Mouse (Mus musculus): ENCODE measurements around the gene Sumo1. TPM values are rescaled to one million over a fixed set of nuclear protein-coding genes. Genes with fewer than 3 reads are reported as not detected.

Gene Sumo1
- polyA plus RNA-seq, 1 experiment from 2014 or later: 460 TPM

DNA sequence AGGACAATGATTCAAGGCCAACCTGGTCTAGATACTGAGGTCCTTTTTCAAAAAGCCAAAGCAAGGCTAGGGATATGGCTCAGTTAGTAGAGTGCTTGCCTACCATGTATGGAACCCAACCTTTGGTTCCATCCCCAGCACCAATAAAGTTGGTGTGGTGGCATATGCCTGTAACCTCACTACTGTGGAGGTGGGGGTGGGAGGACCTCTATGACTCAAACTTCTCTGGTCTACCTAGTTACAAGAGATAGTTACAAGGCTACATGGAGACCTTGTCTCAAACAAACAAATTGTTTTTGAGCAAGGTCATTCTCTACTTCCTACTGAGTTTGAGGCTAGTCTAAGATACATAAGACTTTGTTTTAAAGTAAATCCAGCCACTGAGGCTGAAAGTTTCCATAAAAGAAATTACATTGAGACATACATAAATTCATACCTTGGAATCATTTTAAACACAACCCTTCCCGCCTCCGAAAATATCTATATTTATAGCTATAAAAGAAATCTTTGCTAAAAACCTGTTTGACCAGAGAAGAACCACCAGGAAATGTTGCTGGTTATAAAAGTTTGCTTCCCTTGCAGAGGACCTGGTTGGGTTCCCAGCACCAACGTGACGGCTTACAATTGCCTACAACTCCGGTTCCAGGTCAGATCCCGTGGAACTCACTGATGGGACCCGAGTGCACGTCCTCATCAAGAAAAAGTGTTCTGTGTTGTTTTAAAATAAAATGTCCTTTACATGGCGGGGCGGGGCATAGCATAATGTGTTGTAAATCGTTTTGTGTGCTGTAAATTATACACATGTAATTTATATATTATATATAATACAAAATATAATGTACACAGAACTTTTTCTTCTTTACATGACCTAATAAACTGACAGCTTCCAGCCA is 13.5 kb upstream of the Sumo1 start:
- Histone ChIP-seq H3K9ac (ENCODE audit: low read depth, low read length) (peak overlapping the region; percentile 47; the same call in 1 of the 2 replicates), H3K9me3 (ENCODE audit: control insufficient read depth, low read length) (no peaks in the 10 kb centered on the region), H3K4me2 (replicated peaks; ENCODE audit: low read depth, low read length) (peak overlapping the region; percentile 74), H3K27ac (ENCODE audit: low read depth, low read length) (no peak overlapping the region; the same call in 1 of the 2 replicates), H3K4me1 (ENCODE audit: control insufficient read depth, insufficient read depth, low read length) (0 out of 2 replicates have a peak, but pooled peaks cover 10% of the 10 kb centered on the region), H3K27me3 (ENCODE audit: control insufficient read depth, insufficient read depth, low read length) (no peaks in the 10 kb centered on the region), H3K36me3 (ENCODE audit: control insufficient read depth, insufficient read depth, low read length) (no peaks in the 10 kb centered on the region; the same call in 1 of the 2 replicates), H3K4me3 (ENCODE audit: low read length) (peak overlapping the region; percentile 87)
- no peak; the same call in none of the 2 replicates for ATAC-seq (ENCODE audit: low FRiP score, low TSS enrichment)
- 10% methylated on average over 11 of the region's 11 CpGs for WGBS

DNA sequence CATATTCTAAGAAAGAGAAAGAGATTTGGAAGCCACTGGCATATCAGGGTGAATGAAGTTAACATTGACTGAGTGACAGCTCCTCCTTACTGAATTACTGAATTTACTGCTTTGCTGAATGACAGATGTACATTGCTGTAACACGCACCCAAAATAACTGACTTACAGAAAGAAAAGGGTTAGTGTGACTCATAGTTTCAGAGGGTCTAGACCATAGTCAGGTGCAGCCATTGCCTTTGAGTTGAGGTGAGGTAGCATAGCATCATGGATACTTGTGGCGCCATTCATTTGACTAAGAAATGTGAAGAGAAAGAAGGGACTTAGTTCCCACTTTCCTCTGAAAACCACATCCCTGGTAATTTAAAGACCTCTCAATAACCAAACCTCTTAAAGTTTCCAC is 3.0 kb upstream of the Sumo1 start:
- 96% methylated on average over 2 of the region's 2 CpGs for WGBS
- H3K27me3 ChIP-seq (ENCODE audit: control insufficient read depth, insufficient read depth, low read length): no peaks in the 10 kb centered on the region

DNA sequence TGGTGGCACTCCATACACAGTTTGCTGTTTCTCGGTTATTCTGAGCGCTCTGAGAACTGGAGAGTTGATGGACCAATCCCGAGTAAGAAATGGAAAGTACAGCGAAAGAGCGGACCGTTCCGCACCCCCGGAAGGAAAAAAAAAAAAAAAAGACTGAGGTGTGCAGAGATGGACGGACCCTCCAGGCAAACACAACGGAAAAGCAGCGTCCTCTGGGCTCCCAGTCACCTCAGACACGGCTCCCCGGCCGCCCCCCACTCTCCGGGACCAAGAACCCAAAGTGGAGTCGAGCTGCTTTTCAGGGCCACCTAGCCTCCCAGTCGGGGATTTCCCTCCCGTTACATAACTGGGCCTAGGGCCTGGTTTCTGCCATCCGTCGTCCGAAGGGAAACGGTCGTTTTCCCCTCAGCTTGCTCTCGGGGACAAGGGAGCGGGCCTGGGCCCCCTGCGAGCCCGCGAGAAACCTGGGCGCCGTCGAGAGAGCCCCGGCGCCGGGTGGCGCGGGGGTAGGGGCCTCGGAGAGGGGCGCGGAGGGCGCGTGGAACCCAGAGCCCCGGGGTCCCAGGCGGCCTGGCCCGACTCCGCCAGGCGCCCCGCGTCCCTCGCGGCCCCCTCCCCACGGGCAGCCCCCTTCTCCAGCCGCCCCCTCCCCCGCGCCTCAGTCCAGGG is 538 bp downstream of the Sumo1 start:
- WGBS: under 1% methylated on average over 54 of the region's 54 CpGs
- no peaks in the 10 kb centered on the region for H3K27me3 ChIP-seq (ENCODE audit: control insufficient read depth, insufficient read depth, low read length)
- ATAC-seq (ENCODE audit: low FRiP score, low TSS enrichment): peak; percentile 20; the same call in 1 of the 2 replicates
- H3K4me1 ChIP-seq (ENCODE audit: control insufficient read depth, insufficient read depth, low read length): peaks cover 13% of the 10 kb centered on the region; the same call in 1 of the 2 replicates
- H3K9ac ChIP-seq (ENCODE audit: low read depth, low read length): peak overlapping the region; percentile 98
- H3K27ac ChIP-seq (ENCODE audit: low read depth, low read length): peak overlapping the region; percentile 96
- H3K36me3 ChIP-seq (ENCODE audit: control insufficient read depth, insufficient read depth, low read length): no peaks in the 10 kb centered on the region; the same call in 1 of the 2 replicates
- H3K4me3 ChIP-seq (ENCODE audit: low read length): peak overlapping the region; percentile 99
- peak overlapping the region; percentile 67 for H3K4me2 ChIP-seq (replicated peaks; ENCODE audit: low read depth, low read length)
- no peaks in the 10 kb centered on the region for H3K9me3 ChIP-seq (ENCODE audit: control insufficient read depth, low read length)

More for the DNA sequence above, 3.0 kb upstream of the Sumo1 start:
- Histone ChIP-seq H3K9ac (ENCODE audit: low read depth, low read length) (no peak overlapping the region), H3K9me3 (ENCODE audit: control insufficient read depth, low read length) (no peaks in the 10 kb centered on the region), H3K27ac (ENCODE audit: low read depth, low read length) (no peak overlapping the region), H3K4me3 (ENCODE audit: low read length) (no peak overlapping the region), H3K4me2 (replicated peaks; ENCODE audit: low read depth, low read length) (no peak overlapping the region), H3K4me1 (ENCODE audit: control insufficient read depth, insufficient read depth, low read length) (peaks cover 10% of the 10 kb centered on the region; the same call in 1 of the 2 replicates), H3K36me3 (ENCODE audit: control insufficient read depth, insufficient read depth, low read length) (no peaks in the 10 kb centered on the region; the same call in 1 of the 2 replicates)
- no peak for ATAC-seq (ENCODE audit: low FRiP score, low TSS enrichment)

DNA sequence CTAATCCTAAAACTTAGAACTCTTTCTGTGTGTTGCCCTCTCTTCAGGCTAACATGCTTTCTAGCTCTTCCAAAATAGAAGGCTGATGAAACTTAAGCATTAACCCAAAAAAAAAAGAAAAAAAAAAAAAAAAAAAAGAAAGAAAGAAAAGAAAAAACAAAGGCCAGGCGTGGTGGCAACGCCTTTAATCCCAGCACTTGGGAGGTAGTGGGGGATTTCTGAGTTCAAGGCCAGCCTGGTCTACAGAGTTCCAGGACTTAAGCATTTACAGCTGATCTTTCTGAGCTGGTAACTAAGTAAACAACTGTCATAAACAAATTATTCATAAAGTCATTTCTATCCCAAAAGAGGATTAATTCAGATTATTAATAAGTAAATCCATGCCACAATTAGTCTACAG is 1.8 kb downstream of the Sumo1 start:
- H3K4me2 ChIP-seq (replicated peaks; ENCODE audit: low read depth, low read length): peak overlapping the region; percentile 67; the same call in 1 of the 2 replicates
- H3K4me1 ChIP-seq (ENCODE audit: control insufficient read depth, insufficient read depth, low read length): peaks cover 13% of the 10 kb centered on the region; the same call in 1 of the 2 replicates
- ATAC-seq (ENCODE audit: low FRiP score, low TSS enrichment): no peak
- no peaks in the 10 kb centered on the region for H3K9me3 ChIP-seq (ENCODE audit: control insufficient read depth, low read length)
- peak overlapping the region; percentile 4; the same call in 1 of the 2 replicates for H3K4me3 ChIP-seq (ENCODE audit: low read length)
- no peak overlapping the region for H3K27ac ChIP-seq (ENCODE audit: low read depth, low read length)
- H3K36me3 ChIP-seq (ENCODE audit: control insufficient read depth, insufficient read depth, low read length): no peaks in the 10 kb centered on the region; the same call in 1 of the 2 replicates
- 77% methylated on average over 2 of the region's 2 CpGs for WGBS
- H3K27me3 ChIP-seq (ENCODE audit: control insufficient read depth, insufficient read depth, low read length): no peaks in the 10 kb centered on the region
- no peak overlapping the region for H3K9ac ChIP-seq (ENCODE audit: low read depth, low read length)

DNA sequence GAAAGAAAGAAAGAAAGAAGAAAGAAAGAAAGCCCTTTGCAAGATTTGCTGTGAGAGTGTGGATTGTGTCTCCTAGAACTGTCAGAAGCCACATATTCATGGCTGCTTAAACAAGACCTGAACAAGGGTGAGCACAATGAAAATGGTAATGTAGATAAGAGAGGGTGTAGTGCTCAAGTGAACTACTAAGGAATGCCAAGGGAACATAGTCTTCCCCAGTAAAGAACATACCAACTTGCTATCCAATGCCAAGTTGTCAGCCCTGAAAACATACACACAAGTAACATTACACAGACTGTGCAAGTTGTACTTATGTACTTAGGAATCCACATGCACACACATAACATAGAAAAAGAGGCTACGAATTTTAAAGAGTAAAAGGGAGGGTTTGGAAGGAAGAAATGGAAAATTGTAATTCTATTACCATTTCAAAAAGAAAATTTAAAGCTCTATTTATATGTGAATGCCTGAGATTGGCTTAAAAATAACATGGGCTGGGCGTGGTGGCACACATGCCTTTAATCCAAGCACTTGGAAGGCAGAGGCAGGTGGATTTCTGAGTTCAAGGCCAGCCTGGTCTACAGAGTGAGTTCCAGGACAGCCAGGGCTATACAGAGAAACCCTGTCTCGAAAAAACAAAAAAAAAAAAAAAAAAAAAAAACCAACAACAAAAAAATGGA is 7.0 kb downstream of the Sumo1 start:
- no peak for ATAC-seq (ENCODE audit: low FRiP score, low TSS enrichment)
- no peak overlapping the region for H3K9ac ChIP-seq (ENCODE audit: low read depth, low read length)
- H3K9me3 ChIP-seq (ENCODE audit: control insufficient read depth, low read length): no peaks in the 10 kb centered on the region
- H3K4me1 ChIP-seq (ENCODE audit: control insufficient read depth, insufficient read depth, low read length): peaks cover 3% of the 10 kb centered on the region; the same call in 1 of the 2 replicates
- H3K27me3 ChIP-seq (ENCODE audit: control insufficient read depth, insufficient read depth, low read length): no peaks in the 10 kb centered on the region
- 86% methylated on average over 3 of the region's 3 CpGs for WGBS
- no peak overlapping the region for H3K4me3 ChIP-seq (ENCODE audit: low read length)
- no peak overlapping the region for H3K4me2 ChIP-seq (replicated peaks; ENCODE audit: low read depth, low read length)
- no peaks in the 10 kb centered on the region for H3K36me3 ChIP-seq (ENCODE audit: control insufficient read depth, insufficient read depth, low read length)
- H3K27ac ChIP-seq (ENCODE audit: low read depth, low read length): no peak overlapping the region

DNA sequence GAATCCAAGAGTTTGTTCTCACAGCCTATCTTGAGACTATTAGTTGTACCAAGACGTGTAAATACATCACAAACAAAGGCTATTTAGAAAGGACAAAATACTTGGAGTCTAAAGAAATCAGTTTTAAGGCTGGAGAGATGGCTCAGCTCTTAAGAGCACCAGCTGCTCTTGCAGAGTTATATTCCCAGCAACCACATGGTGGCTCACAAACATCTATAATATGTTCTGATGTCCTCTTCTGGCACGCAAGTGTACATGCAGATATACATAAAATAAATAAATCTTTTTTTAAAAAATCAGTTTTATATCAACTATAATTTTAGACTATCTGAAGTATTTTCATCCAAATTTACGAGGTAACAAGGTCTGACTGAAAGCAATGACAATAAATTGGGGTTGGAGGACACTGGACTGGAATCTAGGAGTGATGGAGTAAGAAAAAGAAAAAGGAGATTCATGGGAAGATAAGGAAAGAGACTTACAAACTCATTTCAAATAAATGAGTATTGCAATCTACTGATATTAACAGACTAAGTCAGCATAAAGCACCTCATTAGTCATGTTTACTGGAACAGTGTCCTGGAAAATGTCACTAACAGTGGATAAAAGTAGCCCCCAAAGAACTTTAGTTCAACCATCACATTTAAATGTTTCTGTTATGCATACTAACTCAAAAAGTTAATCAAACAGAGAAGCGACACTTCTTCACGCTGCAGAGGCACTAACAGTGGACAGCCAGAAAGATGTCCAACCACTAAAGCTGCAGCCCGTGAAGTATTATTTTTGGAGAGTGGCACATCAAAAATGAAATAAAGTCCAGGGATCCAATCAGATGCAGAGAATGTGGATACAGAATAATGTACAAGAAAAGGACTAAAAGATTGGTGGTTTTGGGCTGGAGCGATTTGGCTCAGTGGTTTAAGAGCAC is 14.1 kb downstream of the Sumo1 start:
- H3K36me3 ChIP-seq (ENCODE audit: control insufficient read depth, insufficient read depth, low read length): peaks cover 22% of the 10 kb centered on the region
- ATAC-seq (ENCODE audit: low FRiP score, low TSS enrichment): no peak

DNA sequence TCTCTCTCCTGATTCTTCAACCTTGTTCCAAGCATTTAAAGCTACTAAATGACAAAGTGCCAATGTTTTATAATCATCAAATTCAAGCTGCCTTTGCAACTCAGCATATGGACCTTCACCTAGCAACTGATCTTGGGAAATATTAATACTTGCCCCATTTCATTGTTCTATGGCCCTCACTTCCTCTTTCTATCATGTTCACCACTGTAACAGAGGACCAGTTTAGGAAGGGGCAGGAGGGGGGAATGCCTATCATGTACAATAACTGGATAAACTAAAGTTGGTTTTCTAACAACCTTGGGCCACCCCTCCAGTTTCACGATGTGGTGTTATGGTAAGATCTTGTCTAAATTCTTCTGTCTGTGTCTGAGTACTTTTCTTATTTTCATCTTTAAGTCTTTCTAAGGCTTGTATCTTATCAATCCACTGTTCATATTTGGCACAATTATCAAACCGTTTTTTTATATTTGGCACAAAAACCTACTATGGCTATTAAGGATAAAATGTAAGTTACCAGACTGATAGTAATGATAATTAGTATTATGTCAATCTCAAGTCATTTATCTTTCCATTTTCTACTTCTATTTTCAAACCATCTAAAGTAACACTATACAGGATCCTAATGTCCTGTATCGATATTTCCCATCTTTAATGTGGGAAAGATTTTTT is 17.3 kb downstream of the Sumo1 start:
- H3K9ac ChIP-seq (ENCODE audit: low read depth, low read length): no peak overlapping the region
- H3K4me1 ChIP-seq (ENCODE audit: control insufficient read depth, insufficient read depth, low read length): no peaks in the 10 kb centered on the region
- ATAC-seq (ENCODE audit: low FRiP score, low TSS enrichment): no peak
- H3K4me2 ChIP-seq (replicated peaks; ENCODE audit: low read depth, low read length): no peak overlapping the region
- H3K27me3 ChIP-seq (ENCODE audit: control insufficient read depth, insufficient read depth, low read length): no peaks in the 10 kb centered on the region
- no peak overlapping the region for H3K27ac ChIP-seq (ENCODE audit: low read depth, low read length)
- H3K9me3 ChIP-seq (ENCODE audit: control insufficient read depth, low read length): no peaks in the 10 kb centered on the region
- no peak overlapping the region for H3K4me3 ChIP-seq (ENCODE audit: low read length)
- WGBS: 96% methylated on average over 3 of the region's 3 CpGs
- H3K36me3 ChIP-seq (ENCODE audit: control insufficient read depth, insufficient read depth, low read length): peaks cover 33% of the 10 kb centered on the region

More for the DNA sequence above, 14.1 kb downstream of the Sumo1 start:
- Histone ChIP-seq H3K27ac (ENCODE audit: low read depth, low read length) (no peak overlapping the region), H3K9ac (ENCODE audit: low read depth, low read length) (no peak overlapping the region), H3K4me3 (ENCODE audit: low read length) (no peak overlapping the region), H3K4me2 (replicated peaks; ENCODE audit: low read depth, low read length) (no peak overlapping the region), H3K4me1 (ENCODE audit: control insufficient read depth, insufficient read depth, low read length) (no peaks in the 10 kb centered on the region), H3K9me3 (ENCODE audit: control insufficient read depth, low read length) (no peaks in the 10 kb centered on the region), H3K27me3 (ENCODE audit: control insufficient read depth, insufficient read depth, low read length) (no peaks in the 10 kb centered on the region)
- 87% methylated on average over 7 of the region's 7 CpGs for WGBS

Measured in kidney, embryonic 14.5 days (tissue).